Mouse (Mus musculus): ENCODE measurements around the gene Runx1. TPM values are rescaled to one million over a fixed set of nuclear protein-coding genes. Genes with fewer than 3 reads are reported as not detected.

The Runx1 gene
- total and polyA plus RNA-seq, 2 experiments from 2014 or later, result 1.3 to 2.2 TPM

GRCm38 (mm10) chr16:92674121-92674816 is 151.7 kb downstream of the Runx1 start:
- ATAC-seq, result no peak
- Histone ChIP-seq H3K9ac (replicated peaks; ENCODE audit: low read length) (no peak overlapping the region), H3K27ac (no peak overlapping the region), H3K4me1 (ENCODE audit: insufficient read depth, low read length) (no peaks in the 10 kb centered on the region), H3K4me3 (ENCODE audit: low read length) (no peak overlapping the region), H3K36me3 (ENCODE audit: insufficient read depth, low read length) (no peaks in the 10 kb centered on the region), H3K9me3 (ENCODE audit: low read length) (no peaks in the 10 kb centered on the region), H3K27me3 (ENCODE audit: insufficient read depth, low read length) (no peaks in the 10 kb centered on the region), H3K4me2 (ENCODE audit: low read depth, low read length) (no peak overlapping the region)
- 84% methylated on average over 18 of the region's 18 CpGs for WGBS
- no peak for TF ChIP-seq CTCF (IDR thresholded peaks at IDR 0.05; ENCODE audit: low read depth)
- no peak for DNase-seq (ENCODE audit: low spot score)

GRCm38 (mm10) chr16:92668807-92669206 is 157.1 kb downstream of the Runx1 start:
- Histone ChIP-seq H3K4me2 (ENCODE audit: low read depth, low read length) (no peak overlapping the region), H3K36me3 (ENCODE audit: insufficient read depth, low read length) (no peaks in the 10 kb centered on the region), H3K27me3 (ENCODE audit: insufficient read depth, low read length) (no peaks in the 10 kb centered on the region), H3K4me3 (ENCODE audit: low read length) (no peak overlapping the region), H3K9me3 (ENCODE audit: low read length) (no peaks in the 10 kb centered on the region), H3K9ac (replicated peaks; ENCODE audit: low read length) (no peak overlapping the region), H3K4me1 (ENCODE audit: insufficient read depth, low read length) (no peaks in the 10 kb centered on the region), H3K27ac (no peak overlapping the region)
- ATAC-seq, result no peak
- DNase-seq (ENCODE audit: low spot score), result no peak
- TF ChIP-seq CTCF (IDR thresholded peaks at IDR 0.05; ENCODE audit: low read depth), result no peak

GRCm38 (mm10) chr16:92661757-92662156 is 164.2 kb downstream of the Runx1 start:
- Histone ChIP-seq H3K27ac (no peak overlapping the region), H3K27me3 (ENCODE audit: insufficient read depth, low read length) (no peaks in the 10 kb centered on the region), H3K4me2 (ENCODE audit: low read depth, low read length) (no peak overlapping the region), H3K9ac (replicated peaks; ENCODE audit: low read length) (no peak overlapping the region), H3K4me3 (ENCODE audit: low read length) (no peak overlapping the region), H3K9me3 (ENCODE audit: low read length) (no peaks in the 10 kb centered on the region), H3K4me1 (ENCODE audit: insufficient read depth, low read length) (no peaks in the 10 kb centered on the region), H3K36me3 (ENCODE audit: insufficient read depth, low read length) (no peaks in the 10 kb centered on the region)
- ATAC-seq (no peak), DNase-seq (ENCODE audit: low spot score) (no peak)
- 75% methylated on average over 7 of the region's 7 CpGs for WGBS
- no peak for TF ChIP-seq CTCF (IDR thresholded peaks at IDR 0.05; ENCODE audit: low read depth)

- Histone ChIP-seq H3K4me1 (ENCODE audit: insufficient read depth, low read length) (no peaks in the 10 kb centered on the region), H3K27ac (no peak overlapping the region), H3K27me3 (ENCODE audit: insufficient read depth, low read length) (no peaks in the 10 kb centered on the region), H3K4me3 (ENCODE audit: low read length) (no peak overlapping the region), H3K9me3 (ENCODE audit: low read length) (no peaks in the 10 kb centered on the region), H3K9ac (replicated peaks; ENCODE audit: low read length) (no peak overlapping the region), H3K36me3 (ENCODE audit: insufficient read depth, low read length) (no peaks in the 10 kb centered on the region), H3K4me2 (ENCODE audit: low read depth, low read length) (no peak overlapping the region)
- WGBS, result 96% methylated on average over 5 of the region's 5 CpGs
- no peak for DNase-seq (ENCODE audit: low spot score)
- TF ChIP-seq CTCF (IDR thresholded peaks at IDR 0.05; ENCODE audit: low read depth), result no peak
- ATAC-seq, result no peak
Measured at GRCm38 (mm10) chr16:92656750-92657149, 169.2 kb downstream of the Runx1 start.

- Histone ChIP-seq H3K36me3 (ENCODE audit: insufficient read depth, low read length) (no peaks in the 10 kb centered on the region), H3K9me3 (ENCODE audit: low read length) (no peaks in the 10 kb centered on the region), H3K4me2 (ENCODE audit: low read depth, low read length) (no peak overlapping the region), H3K27ac (no peak overlapping the region), H3K27me3 (ENCODE audit: insufficient read depth, low read length) (no peaks in the 10 kb centered on the region), H3K4me1 (ENCODE audit: insufficient read depth, low read length) (no peaks in the 10 kb centered on the region), H3K4me3 (ENCODE audit: low read length) (no peak overlapping the region), H3K9ac (replicated peaks; ENCODE audit: low read length) (no peak overlapping the region)
- no peak for ATAC-seq
- no peak for DNase-seq (ENCODE audit: low spot score)
- 48% methylated on average over 5 of the region's 5 CpGs for WGBS
- no peak for TF ChIP-seq CTCF (IDR thresholded peaks at IDR 0.05; ENCODE audit: low read depth)
Measured at GRCm38 (mm10) chr16:92654294-92654950, 171.5 kb downstream of the Runx1 start.

- Histone ChIP-seq H3K4me3 (ENCODE audit: low read length) (no peak overlapping the region), H3K27me3 (ENCODE audit: insufficient read depth, low read length) (no peaks in the 10 kb centered on the region), H3K36me3 (ENCODE audit: insufficient read depth, low read length) (no peaks in the 10 kb centered on the region), H3K9me3 (ENCODE audit: low read length) (no peaks in the 10 kb centered on the region), H3K4me2 (ENCODE audit: low read depth, low read length) (no peak overlapping the region), H3K9ac (replicated peaks; ENCODE audit: low read length) (no peak overlapping the region), H3K4me1 (ENCODE audit: insufficient read depth, low read length) (no peaks in the 10 kb centered on the region), H3K27ac (no peak overlapping the region)
- DNase-seq (ENCODE audit: low spot score), result no peak
- WGBS, result 57% methylated on average over 5 of the region's 5 CpGs
- ATAC-seq, result no peak
- TF ChIP-seq CTCF (IDR thresholded peaks at IDR 0.05; ENCODE audit: low read depth), result no peak
Measured at GRCm38 (mm10) chr16:92653816-92654215, 172.1 kb downstream of the Runx1 start.

GRCm38 (mm10) chr16:92651256-92651655 is 174.7 kb downstream of the Runx1 start:
- ATAC-seq (no peak), DNase-seq (ENCODE audit: low spot score) (no peak)
- WGBS, result 81% methylated on average over 3 of the region's 3 CpGs
- Histone ChIP-seq H3K9ac (replicated peaks; ENCODE audit: low read length) (no peak overlapping the region), H3K36me3 (ENCODE audit: insufficient read depth, low read length) (no peaks in the 10 kb centered on the region), H3K4me1 (ENCODE audit: insufficient read depth, low read length) (no peaks in the 10 kb centered on the region), H3K9me3 (ENCODE audit: low read length) (no peaks in the 10 kb centered on the region), H3K27ac (no peak overlapping the region), H3K4me2 (ENCODE audit: low read depth, low read length) (no peak overlapping the region), H3K4me3 (ENCODE audit: low read length) (no peak overlapping the region), H3K27me3 (ENCODE audit: insufficient read depth, low read length) (no peaks in the 10 kb centered on the region)
- TF ChIP-seq CTCF (IDR thresholded peaks at IDR 0.05; ENCODE audit: low read depth), result no peak
